Mouse (Mus musculus): Measurements from ENCODE around the gene Tap1.

Tap1 gene

DNA sequence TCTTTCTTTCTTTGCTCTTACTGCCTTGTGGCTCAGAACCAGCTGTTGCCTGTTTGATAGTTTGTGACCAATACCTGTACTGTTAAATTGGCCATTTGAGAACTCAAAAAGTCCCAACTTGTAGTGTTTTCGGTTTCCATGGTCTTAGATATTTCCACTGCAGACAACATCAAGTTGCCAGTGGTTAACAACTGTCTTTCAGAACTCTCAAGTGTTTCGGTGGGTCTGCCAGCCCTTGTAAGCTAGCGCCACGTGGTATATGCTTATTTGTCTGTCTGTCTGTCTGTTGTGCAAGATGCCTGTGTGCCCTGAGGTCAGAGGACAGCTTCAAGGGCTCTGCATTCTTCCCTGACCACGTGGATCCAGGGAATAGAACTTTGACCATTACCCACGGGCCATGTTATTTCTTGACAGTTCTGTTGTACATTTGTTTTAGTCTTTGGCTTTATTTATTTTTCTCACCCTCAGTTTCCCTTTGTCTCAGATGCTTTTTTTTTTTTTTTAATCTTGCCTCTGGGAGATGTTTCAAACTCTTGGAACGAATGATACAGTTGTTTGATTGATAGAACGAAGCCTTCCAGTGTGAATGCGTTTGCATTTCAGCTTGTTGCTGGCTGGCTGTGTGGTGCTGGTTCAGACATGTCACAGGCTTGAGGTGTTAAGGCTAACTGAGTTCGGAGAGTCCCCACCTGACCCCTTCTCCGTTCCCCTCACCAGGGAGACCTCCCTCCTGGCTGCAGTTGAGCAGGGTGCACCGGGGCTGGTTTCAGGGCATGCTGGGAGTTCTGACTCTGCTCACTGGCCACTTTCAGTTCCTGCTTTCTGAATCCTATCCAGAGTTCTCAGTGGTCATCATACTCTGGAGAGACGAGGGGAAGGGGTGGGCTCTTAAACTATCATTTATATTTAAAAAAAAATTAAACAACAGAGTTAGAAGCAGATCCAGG lies 7.2 kb upstream of the Tap1 start:
- DNase-seq = no peak

DNA sequence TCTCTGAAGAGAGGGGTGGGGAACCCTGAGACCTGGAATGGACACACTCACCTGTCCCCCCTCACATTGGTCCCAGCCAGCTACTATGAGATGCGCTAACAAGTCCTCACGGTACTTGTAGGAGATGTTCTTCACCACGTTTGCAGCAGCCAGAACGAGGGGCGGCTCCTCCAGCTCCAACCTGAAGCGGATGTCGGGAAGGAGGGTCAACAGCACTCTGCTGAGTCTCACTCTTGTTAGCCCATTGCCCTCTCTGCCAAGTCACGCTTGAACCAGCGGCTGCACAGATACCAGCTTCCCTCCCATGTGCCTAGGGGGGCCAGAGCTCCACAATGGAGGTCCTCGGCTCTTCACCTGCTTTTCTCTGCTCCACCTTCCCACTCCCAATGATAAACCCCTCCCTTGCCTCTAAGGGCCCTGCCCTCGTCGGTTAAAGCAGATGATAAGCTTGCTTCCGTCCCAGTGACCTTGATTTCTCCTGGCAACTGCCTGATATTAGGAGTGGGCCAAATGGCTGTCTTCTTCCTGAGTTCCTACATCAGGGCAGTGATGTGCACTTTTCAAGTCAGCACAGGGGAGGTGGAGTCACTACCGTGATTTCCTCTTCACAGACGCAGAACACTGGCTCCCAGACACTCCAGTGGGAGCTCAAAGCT lies 3.7 kb upstream of the Tap1 start:
- no peak for DNase-seq

DNA sequence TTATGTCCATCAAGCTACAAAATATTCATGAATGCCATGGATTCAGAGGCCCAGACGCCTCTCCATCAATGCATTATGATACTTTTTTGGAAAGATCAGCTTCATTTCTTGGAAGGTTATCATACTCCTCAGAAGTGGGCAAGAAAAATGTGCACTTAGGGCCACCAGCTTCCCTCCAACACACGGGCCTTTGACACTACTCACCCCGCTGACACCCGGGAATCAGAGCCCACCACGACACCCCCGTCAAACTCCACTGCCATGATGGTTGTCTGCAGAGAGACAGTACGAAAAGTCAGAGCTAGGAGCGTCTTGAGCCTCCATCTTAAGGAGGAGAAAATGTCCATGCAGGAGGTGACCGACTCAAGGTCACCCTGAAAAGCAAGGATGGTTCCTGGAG lies 1.8 kb upstream of the Tap1 start:
- no peak for DNase-seq

DNA sequence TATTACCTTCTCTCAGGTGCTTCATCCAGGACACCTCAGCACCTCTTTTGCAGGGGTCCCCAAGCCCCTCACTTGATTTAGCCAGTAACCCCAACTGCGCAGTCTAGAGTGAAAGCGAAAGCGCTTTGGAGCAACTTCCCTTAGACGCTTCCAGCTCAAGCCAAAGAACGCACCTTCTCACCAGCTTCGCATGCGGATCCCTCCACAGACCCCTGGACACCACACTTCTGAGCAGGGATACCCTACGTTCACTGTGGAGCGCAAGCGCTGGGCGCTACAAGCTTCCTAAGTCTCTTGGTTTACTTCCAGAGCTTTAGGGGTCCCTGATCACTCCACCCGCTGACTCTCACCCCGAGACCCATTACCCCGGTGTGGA lies 480 bp upstream of the Tap1 start:
- no peak for DNase-seq

DNA sequence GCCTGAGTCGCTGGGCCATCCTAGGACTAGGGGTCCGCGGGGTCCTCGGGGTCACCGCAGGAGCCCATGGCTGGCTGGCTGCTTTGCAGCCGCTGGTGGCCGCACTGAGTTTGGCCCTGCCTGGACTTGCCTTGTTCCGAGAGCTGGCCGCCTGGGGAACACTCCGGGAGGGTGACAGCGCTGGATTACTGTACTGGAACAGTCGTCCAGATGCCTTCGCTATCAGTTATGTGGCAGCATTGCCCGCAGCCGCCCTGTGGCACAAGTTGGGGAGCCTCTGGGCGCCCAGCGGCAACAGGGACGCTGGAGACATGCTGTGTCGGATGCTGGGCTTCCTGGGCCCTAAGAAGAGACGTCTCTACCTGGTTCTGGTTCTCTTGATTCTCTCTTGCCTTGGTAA lies 657 bp downstream of the Tap1 start:
- no peak for DNase-seq

DNA sequence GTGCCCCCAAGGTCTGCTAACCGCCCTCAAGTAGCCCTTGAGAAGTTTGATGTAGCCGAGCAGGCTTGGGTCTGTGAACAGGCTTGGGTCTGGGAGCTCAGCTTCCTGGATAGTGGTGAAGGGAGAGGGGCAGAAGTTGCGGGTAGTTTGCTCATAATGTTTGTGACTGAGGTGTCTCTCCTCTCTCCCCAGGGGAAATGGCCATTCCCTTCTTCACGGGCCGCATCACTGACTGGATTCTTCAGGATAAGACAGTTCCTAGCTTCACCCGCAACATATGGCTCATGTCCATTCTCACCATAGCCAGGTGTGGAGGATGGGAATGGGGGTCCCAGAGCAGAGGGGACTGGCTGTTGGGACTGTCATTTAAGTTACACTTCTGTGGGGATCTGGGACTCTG lies 1.6 kb downstream of the Tap1 start:
- DNase-seq = no peak

DNA sequence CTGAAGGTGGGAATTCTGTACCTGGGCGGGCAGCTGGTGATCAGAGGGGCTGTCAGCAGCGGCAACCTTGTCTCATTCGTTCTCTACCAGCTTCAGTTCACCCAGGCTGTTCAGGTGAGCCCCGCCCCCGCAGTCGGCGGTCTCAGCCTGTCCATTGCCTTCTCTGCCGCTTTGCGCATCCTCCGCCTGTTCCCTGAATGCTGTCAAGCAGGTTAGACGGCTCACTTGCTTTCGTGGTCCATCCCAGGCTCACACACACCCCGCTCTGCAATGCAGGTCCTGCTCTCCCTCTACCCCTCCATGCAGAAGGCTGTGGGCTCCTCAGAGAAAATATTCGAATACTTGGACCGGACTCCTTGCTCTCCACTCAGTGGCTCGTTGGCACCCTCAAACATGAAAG lies 5.5 kb downstream of the Tap1 start:
- no peak for DNase-seq

DNA sequence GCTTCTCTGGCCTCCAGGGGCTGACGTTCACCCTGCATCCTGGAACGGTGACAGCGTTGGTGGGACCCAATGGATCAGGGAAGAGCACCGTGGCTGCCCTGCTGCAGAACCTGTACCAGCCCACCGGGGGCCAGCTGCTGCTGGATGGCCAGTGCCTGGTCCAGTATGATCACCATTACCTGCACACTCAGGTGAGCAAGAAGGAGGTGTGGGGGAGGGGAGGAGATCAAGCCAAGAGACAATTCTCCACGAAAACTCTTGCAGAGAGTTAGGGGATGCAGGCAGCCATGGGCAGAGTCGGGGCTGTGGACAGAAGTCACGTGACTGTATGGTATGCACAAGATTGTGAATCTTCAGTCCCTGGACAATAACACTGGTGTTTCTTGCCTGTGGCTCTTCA lies 6.1 kb downstream of the Tap1 start:
- no peak for DNase-seq

DNA sequence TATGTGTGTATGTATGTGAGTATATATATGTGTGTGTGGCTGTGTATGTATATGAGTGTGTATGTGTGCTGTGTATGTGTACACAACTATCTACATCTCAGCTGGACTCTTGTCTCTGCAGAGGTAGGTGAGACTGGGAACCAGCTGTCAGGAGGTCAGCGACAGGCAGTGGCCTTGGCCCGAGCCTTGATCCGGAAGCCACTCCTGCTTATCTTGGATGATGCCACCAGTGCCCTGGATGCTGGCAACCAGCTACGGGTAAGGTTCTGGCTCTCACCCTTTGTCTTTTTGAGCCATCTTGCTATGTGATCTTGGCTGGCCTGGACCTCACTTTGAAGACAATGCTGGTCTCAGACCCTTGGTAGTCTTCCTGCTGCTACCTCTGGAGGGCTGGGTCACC lies 7.4 kb downstream of the Tap1 start:
- no peak for DNase-seq

DNA sequence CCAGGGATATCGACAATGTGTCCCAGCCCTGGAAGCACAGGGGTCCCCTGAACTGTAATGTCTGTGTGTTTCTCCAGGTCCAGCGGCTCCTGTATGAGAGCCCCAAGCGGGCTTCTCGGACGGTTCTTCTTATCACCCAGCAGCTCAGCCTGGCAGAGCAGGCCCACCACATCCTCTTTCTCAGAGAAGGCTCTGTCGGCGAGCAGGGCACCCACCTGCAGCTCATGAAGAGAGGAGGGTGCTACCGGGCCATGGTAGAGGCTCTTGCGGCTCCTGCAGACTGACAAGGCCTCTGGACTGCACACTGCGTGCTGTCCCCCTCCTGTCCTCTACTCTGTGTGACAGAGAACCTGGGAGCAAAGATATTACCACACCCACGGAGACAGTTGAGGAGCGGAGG lies 9.1 kb downstream of the Tap1 start:
- no peak for DNase-seq

DNA sequence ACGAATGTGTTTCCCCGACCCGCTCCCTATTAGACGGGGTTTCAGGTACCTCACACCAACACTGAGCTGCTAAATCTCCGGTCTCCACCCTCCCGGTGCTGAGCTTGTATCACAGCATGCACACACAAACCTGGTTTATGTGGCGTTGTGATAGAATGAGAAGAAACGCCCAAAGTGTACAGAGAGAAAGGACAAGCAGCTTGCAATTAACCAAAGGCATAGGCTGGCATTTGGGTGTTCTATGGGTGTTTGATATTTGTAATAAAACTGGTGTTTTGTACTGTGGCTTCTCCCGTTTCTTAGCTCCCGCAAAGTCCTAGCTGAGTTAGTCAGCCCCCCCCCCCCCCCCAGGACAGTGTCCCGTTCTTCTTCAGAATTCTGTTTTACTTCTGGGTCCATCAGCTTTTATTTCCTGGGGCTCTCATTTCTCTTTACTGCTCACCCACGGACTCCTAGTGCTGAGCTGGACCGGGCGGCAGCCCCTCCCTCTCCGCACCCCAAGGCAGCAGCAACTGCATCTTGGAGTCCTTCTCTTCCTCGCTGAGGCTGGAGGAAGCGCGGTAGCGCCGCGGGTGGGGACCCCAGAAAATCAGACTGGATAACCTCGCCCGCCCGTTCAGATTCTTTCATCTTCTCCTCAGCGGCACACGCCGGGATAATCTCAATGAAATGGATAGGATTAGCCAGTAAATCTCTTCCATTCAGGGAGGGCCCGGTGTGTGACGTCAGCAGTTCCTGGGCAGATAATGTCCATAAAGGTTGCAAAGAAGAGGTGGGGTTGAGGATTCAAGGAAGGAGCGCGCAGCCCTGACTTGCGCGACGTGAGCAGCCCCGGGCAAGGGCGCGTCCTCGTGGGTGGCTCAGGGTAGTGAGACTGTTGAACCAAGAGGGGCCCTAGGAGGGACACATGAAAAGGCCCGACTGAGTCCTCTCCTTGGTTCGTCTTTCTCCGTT lies 9.9 kb downstream of the Tap1 start, which contains the start of gene Psmb8:
Gene Psmb8, plus strand, starts transcription at position 781 of the 954 bp plus-strand sequence.
- DNase-seq = peak; percentile 78

DNA sequence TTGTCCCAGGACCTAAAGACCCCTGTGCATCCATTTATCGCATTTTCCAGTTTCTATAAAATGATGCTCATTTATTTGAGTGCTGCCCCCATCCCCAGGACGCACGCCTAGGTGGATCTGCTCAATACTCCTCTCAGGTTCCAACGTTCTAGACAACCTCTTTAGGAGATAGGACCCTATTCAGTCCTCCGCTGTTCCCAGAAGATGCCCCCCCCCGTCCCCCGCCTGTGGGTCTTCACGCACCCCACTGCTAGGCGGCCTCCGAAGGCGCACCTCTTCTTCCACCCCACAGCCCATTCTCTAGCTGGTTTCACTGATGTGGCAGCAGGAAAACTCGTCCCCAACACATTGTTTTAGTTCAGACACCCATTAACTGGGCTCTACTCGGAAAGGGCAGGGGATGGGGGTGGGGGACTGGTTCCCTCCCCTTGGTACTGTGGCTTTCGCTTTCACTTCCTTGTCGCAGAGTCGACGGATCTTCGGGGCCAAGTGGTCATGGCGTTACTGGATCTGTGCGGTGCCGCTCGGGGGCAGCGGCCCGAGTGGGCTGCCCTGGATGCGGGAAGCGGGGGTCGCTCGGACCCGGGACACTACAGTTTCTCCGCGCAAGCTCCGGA lies 10.7 kb downstream of the Tap1 start:
- DNase-seq = no peak

DNA sequence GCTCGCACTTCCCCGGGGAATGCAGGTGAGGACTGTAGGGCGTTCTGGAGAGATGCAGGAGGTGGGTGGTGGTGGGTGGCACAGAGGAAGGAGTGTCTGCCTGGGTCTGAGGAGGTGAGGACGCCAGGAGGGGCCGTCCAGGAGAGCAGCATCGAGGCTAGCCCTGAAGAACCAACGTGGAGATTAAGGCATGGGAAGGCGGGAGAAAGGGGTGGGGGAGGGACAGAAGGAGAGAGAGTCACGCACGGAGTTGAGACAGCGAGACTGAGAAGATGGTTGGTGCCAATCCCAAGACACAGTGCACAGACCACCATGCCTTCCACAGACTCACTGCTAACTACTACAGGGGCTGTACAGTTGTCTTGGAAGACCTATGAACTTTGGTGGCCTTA lies 11.2 kb downstream of the Tap1 start:
- DNase-seq = no peak

DNA sequence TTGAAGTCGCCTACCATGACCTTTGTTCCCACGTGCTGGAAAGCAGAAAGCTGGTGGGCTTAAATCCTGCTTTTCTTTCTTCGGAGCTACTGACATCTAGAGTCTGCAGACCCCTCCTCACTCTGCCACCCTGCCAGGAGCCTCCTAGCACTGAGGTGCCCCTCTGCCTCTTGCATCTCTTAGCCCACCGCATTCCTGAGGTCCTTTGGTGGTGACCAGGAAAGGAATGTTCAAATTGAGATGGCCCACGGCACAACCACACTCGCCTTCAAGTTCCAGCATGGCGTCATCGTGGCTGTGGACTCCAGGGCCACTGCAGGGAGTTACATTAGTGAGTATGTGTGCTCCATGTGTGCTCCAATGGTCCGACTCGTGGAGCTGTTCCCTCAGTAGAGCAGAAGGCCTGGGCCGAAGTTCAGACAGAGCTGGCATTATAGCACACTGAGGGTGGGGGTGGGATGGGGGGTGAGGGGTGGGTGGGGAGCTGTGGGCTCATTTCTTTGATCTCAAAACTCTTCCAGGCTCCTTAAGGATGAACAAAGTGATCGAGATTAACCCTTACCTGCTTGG lies 11.8 kb downstream of the Tap1 start:
- DNase-seq = no peak

DNA sequence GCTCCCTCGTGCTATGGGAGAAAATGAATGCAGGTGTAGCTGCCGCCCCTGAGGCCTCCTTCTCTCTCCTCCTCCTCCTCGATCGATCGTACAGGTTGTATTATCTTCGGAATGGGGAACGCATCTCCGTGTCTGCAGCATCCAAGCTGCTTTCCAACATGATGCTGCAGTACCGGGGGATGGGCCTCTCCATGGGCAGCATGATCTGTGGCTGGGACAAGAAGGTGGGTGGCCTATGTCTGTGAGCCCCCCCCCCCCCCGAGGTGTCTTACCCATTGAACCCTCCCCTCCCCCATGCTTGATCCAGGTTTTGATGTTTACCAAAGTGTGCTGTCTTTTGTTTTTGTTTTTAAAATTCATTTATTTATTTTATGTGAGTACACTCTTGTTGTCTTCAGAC lies 12.7 kb downstream of the Tap1 start:
- DNase-seq = no peak

DNA sequence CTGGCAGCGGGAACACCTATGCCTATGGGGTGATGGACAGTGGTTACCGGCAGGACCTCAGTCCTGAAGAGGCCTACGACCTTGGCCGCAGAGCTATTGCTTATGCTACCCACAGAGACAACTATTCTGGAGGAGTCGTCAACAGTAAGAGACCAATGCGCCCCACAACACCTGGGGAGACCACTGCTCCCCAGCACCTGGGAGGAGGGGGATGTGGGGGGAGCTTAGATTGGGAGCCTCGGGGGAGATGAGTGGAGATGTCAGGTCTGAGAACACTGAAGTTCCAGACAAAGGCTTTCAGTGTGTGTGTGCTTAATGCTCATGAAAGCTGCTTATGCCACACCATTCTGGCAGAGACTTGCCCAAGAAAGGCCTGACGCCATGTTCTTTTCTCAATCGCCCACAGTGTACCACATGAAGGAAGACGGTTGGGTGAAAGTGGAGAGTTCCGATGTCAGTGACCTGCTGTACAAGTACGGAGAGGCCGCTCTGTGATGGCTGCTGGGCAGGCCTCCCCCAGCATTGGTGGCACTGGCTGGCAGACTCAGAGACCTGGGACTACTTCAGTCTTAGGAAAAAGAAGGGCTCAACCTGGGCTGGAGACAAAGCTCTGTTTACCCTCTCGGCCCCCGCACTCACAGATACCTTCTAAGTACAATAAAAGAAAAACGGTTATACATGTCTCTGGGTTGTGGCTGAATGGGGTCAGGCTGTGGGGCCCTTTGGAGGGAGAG lies 13.6 kb downstream of the Tap1 start:
- no peak for DNase-seq

DNA sequence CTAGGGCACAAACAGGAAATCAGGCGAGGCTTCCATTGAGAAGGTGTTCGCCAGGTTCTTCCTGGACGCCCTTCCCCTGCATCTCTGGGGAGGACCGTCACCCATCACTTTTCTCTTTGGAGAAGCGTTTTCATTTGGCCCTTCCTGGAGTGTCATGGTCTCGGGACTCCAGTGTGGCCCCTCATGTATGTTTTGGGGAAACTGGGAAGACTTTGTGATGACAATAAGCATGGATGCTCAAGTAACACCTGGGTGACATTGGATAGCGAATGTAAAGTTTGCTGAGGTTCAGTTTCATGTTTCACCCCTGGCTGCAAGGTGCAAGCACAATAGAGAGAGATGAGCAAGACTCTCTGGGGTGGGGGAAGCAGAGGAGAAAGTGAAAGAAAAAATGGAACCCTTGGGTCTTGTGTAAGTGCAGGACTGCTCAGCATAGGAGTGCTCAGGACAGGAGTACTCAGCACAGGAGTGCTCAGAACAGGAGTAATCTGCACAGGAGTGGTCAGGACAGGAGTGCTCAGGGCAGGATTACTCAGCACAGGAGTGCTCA lies 14.2 kb downstream of the Tap1 start:
- DNase-seq = no peak

DNA sequence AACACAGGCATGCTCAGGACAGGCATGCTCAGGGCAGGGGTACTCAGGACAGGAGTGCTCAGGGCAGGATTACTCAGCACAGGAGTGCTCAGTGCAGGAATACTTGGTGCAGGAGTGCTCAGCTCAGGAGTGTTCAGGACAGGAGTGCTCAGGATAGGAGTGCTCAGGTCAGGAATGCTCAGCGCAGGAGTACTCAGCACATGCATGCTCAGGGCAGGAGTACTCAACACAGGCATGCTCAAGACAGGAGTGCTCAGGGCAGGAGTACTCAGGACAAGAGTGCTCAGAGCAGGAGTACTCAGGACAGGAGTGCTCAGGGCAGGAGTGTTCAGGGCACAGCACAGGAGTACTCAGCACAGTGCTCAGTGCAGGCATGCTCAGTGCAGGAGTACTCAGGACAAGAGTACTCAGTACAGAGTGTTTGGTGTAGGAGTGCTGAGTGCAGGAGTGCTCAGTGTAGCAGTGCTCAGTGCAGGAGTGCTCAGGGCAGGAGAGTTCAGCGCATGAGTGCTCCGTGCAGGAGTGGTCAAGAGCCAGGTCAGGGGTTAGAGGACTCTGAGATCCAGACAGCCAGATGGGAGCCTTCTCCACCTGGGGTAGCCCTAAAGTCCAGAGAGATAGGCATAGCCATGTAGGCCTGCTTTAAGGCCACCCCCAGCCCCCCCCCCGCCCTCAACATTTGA lies 15.5 kb downstream of the Tap1 start:
- DNase-seq = no peak

DNA sequence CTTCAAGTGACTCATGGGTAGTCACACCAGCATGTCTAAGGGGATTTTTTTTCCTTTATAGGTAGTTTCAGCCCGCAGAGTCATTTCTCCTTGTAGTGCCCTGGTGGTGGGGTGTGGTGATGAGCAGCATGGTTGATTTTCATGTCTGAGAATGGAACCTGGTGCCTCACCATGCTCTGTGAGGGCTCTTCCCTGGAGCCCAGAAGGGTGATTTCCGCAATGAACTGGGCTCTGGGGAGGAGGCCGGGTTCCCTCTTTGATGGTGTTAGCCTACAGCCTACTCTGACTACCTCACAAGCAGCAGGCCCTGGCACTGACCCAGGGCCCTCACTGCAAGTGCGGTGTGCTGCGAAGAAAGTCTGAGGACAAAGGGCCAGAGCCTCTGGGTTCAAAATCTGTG lies 16.1 kb downstream of the Tap1 start, which contains the start of gene Tap2:
Gene Tap2, plus strand, starts transcription at position 84 of the 400 bp plus-strand sequence.
- no peak for DNase-seq

DNA sequence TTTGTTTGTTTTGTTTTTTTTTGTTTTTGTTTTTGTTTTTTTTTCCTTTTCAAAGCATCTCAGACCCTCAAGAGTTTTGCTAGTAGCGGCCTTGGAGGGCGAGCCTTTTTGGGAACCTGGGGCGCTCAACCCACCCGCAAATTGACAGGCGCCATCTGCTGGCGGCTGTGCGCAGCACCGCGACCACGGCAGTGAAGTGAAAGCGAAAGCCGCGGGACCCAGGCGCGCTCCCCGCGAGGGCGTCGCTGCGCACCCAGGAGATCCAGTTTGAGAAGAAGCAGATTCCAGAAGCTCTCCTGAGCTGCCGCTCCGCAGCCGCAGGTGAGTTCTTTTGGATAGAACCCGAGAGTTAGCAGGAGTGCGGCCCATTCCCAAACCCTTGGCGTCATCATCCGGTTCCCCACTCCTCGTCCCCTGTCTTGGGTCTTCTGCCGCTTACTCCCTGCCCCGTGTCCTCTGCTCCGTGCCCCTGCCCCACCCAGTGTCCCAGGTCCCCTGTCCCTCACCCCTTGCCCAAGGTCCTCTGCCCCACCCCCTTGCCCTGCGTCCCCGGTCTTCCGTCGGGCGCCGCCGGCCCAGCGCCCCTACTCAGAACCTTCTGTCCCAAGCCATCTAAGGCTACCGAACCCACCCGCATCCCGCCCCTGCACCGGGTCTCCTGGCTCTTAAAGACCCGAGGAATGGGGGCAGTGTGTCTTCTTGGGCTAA lies 17.1 kb downstream of the Tap1 start:
- DNase-seq = peak; percentile 87
